Mouse (Mus musculus) lung, postnatal 25 days (tissue): ENCODE measurements at regions not wholly inside any gene's neighbourhood (a gene's known extent, or its start where the extent isn't known, plus 50 kb on each side); places are given as distances from the start of the nearest gene placed in this dataset.

Source experiments
- DNase-seq: peaks from one replicate; pipeline ENCODE4 v3.0.0; 2022; ENCODE audit warnings: low spot score

- DNase-seq = no peak
Measured at GRCm38 (mm10) chr12:51118781-51119180, 229.1 kb upstream of the G2e3 start.

GRCm38 (mm10) chr12:51118021-51118694 lies 229.7 kb upstream of the G2e3 start:
- no peak for DNase-seq

- DNase-seq = no peak
Measured at GRCm38 (mm10) chr12:51117436-51118020, 230.3 kb upstream of the G2e3 start.

- DNase-seq = no peak
Measured at GRCm38 (mm10) chr12:51111811-51112210, 236.1 kb upstream of the G2e3 start.

GRCm38 (mm10) chr12:51108044-51108443 lies 239.8 kb upstream of the G2e3 start:
- DNase-seq = no peak

GRCm38 (mm10) chr12:51103541-51104042 lies 244.3 kb upstream of the G2e3 start:
- no peak for DNase-seq

GRCm38 (mm10) chr12:51101636-51102035 lies 246.2 kb upstream of the G2e3 start:
- no peak for DNase-seq

- DNase-seq = no peak
Measured at GRCm38 (mm10) chr12:51100868-51101267, 247.0 kb upstream of the G2e3 start.

GRCm38 (mm10) chr12:51095974-51096373 lies 251.9 kb upstream of the G2e3 start:
- no peak for DNase-seq

GRCm38 (mm10) chr12:51089324-51089723 lies 258.5 kb upstream of the G2e3 start:
- DNase-seq = no peak

GRCm38 (mm10) chr12:51081809-51082208 lies 266.1 kb upstream of the G2e3 start:
- DNase-seq = no peak

GRCm38 (mm10) chr12:51073503-51073902 lies 274.4 kb upstream of the G2e3 start:
- no peak for DNase-seq

GRCm38 (mm10) chr12:51060931-51061330 lies 286.9 kb upstream of the G2e3 start:
- no peak for DNase-seq

GRCm38 (mm10) chr12:51058569-51058968 lies 289.3 kb upstream of the G2e3 start:
- DNase-seq = no peak

- DNase-seq = no peak
Measured at GRCm38 (mm10) chr12:51058104-51058503, 289.8 kb upstream of the G2e3 start.

- no peak for DNase-seq
Measured at GRCm38 (mm10) chr12:51047116-51047515, 300.7 kb upstream of the G2e3 start.

- no peak for DNase-seq
Measured at GRCm38 (mm10) chr12:51045437-51045836, 302.4 kb upstream of the G2e3 start.

GRCm38 (mm10) chr12:51045020-51045419 lies 302.8 kb upstream of the G2e3 start:
- DNase-seq = no peak

GRCm38 (mm10) chr12:51032193-51032592 lies 315.7 kb upstream of the G2e3 start:
- no peak for DNase-seq

- no peak for DNase-seq
Measured at GRCm38 (mm10) chr12:51028601-51029174, 319.2 kb upstream of the G2e3 start.

GRCm38 (mm10) chr12:51026046-51026445 lies 321.8 kb upstream of the G2e3 start:
- DNase-seq = no peak

GRCm38 (mm10) chr12:51025531-51025930 lies 322.3 kb upstream of the G2e3 start:
- DNase-seq = no peak

GRCm38 (mm10) chr12:51024057-51024743 lies 323.7 kb upstream of the G2e3 start:
- DNase-seq = no peak
